Mouse (Mus musculus): ENCODE results near the gene Cpb2.

Cpb2 gene

GRCm38 (mm10) chr14:75246024-75247000 lies 4.2 kb downstream of the Cpb2 start:
- DNase-seq (ENCODE audit: low read depth, low spot score) = no peak

- no peak for DNase-seq (ENCODE audit: low read depth, low spot score)
These were observed 8.3 kb downstream of the Cpb2 start for GRCm38 (mm10) chr14:75250432-75250831.

- no peak for DNase-seq (ENCODE audit: low read depth, low spot score)
These were observed 14.4 kb downstream of the Cpb2 start for GRCm38 (mm10) chr14:75256521-75256920.

- no peak for DNase-seq (ENCODE audit: low read depth, low spot score)
These were observed 27.4 kb downstream of the Cpb2 start for GRCm38 (mm10) chr14:75269531-75269930.

GRCm38 (mm10) chr14:75279716-75280115 lies 37.6 kb downstream of the Cpb2 start:
- DNase-seq (ENCODE audit: low read depth, low spot score) = no peak

- no peak for DNase-seq (ENCODE audit: low read depth, low spot score)
These were observed 38.3 kb downstream of the Cpb2 start for GRCm38 (mm10) chr14:75280406-75280805.

GRCm38 (mm10) chr14:75283609-75284192 lies 41.6 kb downstream of the Cpb2 start:
- no peak for DNase-seq (ENCODE audit: low read depth, low spot score)

- DNase-seq (ENCODE audit: low read depth, low spot score) = peak; percentile 94
These were observed 42.3 kb downstream of the Cpb2 start, which contains the start of gene Zc3h13 for GRCm38 (mm10) chr14:75284193-75284915. Gene Zc3h13, plus strand, starts transcription at chr14:75284373.

GRCm38 (mm10) chr14:75301081-75301480 lies 59.0 kb downstream of the Cpb2 start:
- DNase-seq (ENCODE audit: low read depth, low spot score) = no peak

GRCm38 (mm10) chr14:75303807-75304206 lies 61.7 kb downstream of the Cpb2 start:
- no peak for DNase-seq (ENCODE audit: low read depth, low spot score)

- DNase-seq (ENCODE audit: low read depth, low spot score) = no peak
These were observed 65.8 kb downstream of the Cpb2 start for GRCm38 (mm10) chr14:75307855-75308254.

GRCm38 (mm10) chr14:75309336-75309992 lies 67.4 kb downstream of the Cpb2 start:
- DNase-seq (ENCODE audit: low read depth, low spot score) = no peak

GRCm38 (mm10) chr14:75314484-75314883 lies 72.4 kb downstream of the Cpb2 start:
- DNase-seq (ENCODE audit: low read depth, low spot score) = no peak

GRCm38 (mm10) chr14:75318736-75319135 lies 76.6 kb downstream of the Cpb2 start:
- DNase-seq (ENCODE audit: low read depth, low spot score) = no peak

GRCm38 (mm10) chr14:75320269-75320668 lies 78.2 kb downstream of the Cpb2 start:
- DNase-seq (ENCODE audit: low read depth, low spot score) = no peak

- DNase-seq (ENCODE audit: low read depth, low spot score) = no peak
These were observed 81.3 kb downstream of the Cpb2 start for GRCm38 (mm10) chr14:75323354-75323753.

- DNase-seq (ENCODE audit: low read depth, low spot score) = no peak
These were observed 86.0 kb downstream of the Cpb2 start for GRCm38 (mm10) chr14:75328062-75328461.

- DNase-seq (ENCODE audit: low read depth, low spot score) = no peak
These were observed 88.5 kb downstream of the Cpb2 start for GRCm38 (mm10) chr14:75330621-75331020.

Measured in skeletal muscle tissue, adult 2 months (tissue).